Mouse (Mus musculus): ENCODE results near the gene Lhfpl2.
A peak's percentile ranks its signal among the peaks of the same experiment; 100 is the strongest.

The Lhfpl2 gene

GRCm38 (mm10) chr13:94175379-94176050 lies 117.9 kb downstream of the Lhfpl2 start:
- no peak for DNase-seq (ENCODE audit: low spot score)

GRCm38 (mm10) chr13:94177148-94177547 lies 119.6 kb downstream of the Lhfpl2 start:
- no peak for DNase-seq (ENCODE audit: low spot score)

GRCm38 (mm10) chr13:94178401-94179040 lies 120.9 kb downstream of the Lhfpl2 start:
- peak; percentile 67 for DNase-seq (ENCODE audit: low spot score)

GRCm38 (mm10) chr13:94180477-94181420 lies 123.2 kb downstream of the Lhfpl2 start:
- DNase-seq (ENCODE audit: low spot score), result no peak

GRCm38 (mm10) chr13:94182026-94182425 lies 124.4 kb downstream of the Lhfpl2 start:
- DNase-seq (ENCODE audit: low spot score), result no peak

GRCm38 (mm10) chr13:94183372-94184021 lies 125.9 kb downstream of the Lhfpl2 start:
- DNase-seq (ENCODE audit: low spot score), result no peak

- DNase-seq (ENCODE audit: low spot score), result no peak
These were observed 127.3 kb downstream of the Lhfpl2 start for GRCm38 (mm10) chr13:94184726-94185456.

GRCm38 (mm10) chr13:94185631-94186030 lies 128.0 kb downstream of the Lhfpl2 start:
- DNase-seq (ENCODE audit: low spot score), result no peak

GRCm38 (mm10) chr13:94188200-94189086 lies 130.8 kb downstream of the Lhfpl2 start:
- DNase-seq (ENCODE audit: low spot score), result no peak

GRCm38 (mm10) chr13:94190386-94190785 lies 132.8 kb downstream of the Lhfpl2 start:
- DNase-seq (ENCODE audit: low spot score), result no peak

GRCm38 (mm10) chr13:94193227-94193626 lies 135.6 kb downstream of the Lhfpl2 start:
- no peak for DNase-seq (ENCODE audit: low spot score)

GRCm38 (mm10) chr13:94198616-94199015 lies 141.0 kb downstream of the Lhfpl2 start:
- DNase-seq (ENCODE audit: low spot score), result no peak

GRCm38 (mm10) chr13:94199829-94200228 lies 142.2 kb downstream of the Lhfpl2 start:
- no peak for DNase-seq (ENCODE audit: low spot score)

- no peak for DNase-seq (ENCODE audit: low spot score)
These were observed 147.6 kb downstream of the Lhfpl2 start for GRCm38 (mm10) chr13:94205234-94205633.

- DNase-seq (ENCODE audit: low spot score), result no peak
These were observed 150.4 kb downstream of the Lhfpl2 start for GRCm38 (mm10) chr13:94207973-94208372.

GRCm38 (mm10) chr13:94208892-94209291 lies 151.3 kb downstream of the Lhfpl2 start:
- no peak for DNase-seq (ENCODE audit: low spot score)

- DNase-seq (ENCODE audit: low spot score), result no peak
These were observed 153.9 kb downstream of the Lhfpl2 start for GRCm38 (mm10) chr13:94211236-94212119.

- DNase-seq (ENCODE audit: low spot score), result no peak
These were observed 154.6 kb downstream of the Lhfpl2 start for GRCm38 (mm10) chr13:94212179-94212578.

- DNase-seq (ENCODE audit: low spot score), result no peak
These were observed 155.1 kb downstream of the Lhfpl2 start for GRCm38 (mm10) chr13:94212716-94213115.

All from left cerebral cortex, adult 11 months (tissue).